Mouse (Mus musculus): Measurements from ENCODE around the gene Fpr3. TPM values are rescaled to one million over a fixed set of nuclear protein-coding genes. Genes with fewer than 3 reads are reported as not detected.

Gene Fpr3
- under 1 TPM in 1 of 2 experiments, not detected in 1; 0.53 TPM for total RNA-seq (2023)

DNA sequence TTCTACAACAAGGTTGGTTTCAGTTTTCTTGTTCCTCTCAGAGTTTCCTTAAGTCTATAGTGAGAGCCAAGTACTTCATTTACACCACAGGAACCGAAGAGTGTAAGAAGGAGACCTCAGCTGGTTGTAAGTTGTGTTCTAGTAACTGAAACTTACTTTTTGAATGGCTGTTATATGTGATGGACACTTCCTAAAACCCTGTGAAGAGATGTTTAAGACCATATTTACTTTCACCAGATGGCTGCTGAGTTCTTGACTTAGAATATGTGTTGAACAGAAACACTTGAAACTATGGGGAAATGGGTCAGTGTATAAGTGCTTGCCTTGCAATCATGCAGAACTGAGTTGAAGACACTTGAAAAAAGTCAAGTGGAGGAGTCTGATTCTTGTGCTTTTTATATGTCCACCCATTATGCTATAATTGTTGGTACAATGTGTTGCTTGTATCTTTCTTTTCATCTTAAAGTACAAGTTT lies at the start of gene Fpr3, which contains the start of gene Fpr2:
Fpr3 (plus strand) TSS at position 79 of the 475 bp plus-strand sequence.
Fpr2 (plus strand) TSS at position 51 of the 475 bp plus-strand sequence.

DNA sequence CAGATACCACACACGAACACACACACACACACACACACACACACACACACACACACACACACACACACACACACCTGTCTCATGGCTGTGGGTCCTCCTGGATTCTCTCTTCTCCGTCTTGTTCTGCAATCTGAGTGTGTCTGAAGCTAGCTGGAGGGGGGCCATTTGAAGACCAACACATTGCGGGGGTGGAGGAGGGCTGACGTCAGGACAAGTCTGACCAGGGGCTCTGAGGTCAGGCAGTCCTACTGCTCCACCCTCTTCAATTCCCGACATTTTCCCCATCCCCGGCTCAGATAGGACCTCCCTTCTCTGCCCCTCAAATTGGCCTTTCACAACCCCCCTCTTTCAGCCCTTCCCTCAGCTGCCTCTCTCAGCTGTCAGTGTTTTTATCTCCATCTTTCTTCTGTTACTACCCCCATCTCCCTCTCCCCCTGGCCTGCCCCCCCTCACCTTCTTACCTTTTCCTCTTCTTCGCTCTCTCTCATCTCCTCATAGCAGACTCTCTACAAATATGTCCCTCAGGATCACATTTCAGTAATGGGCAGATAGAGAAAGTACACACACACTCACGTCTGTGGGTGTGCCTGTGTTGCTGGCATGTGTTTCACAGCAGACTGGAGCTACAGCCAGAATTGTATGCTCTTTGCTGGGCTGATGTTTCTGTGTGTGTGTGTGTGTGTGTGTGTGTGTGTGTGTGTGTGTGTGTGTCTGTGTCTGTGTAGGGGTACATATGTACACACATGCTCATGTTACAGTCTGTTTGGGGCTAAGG lies 32.4 kb upstream of the Fpr3 start, which contains the start of gene Has1:
Has1 (minus strand) TSS at position 142 of the 775 bp plus-strand sequence.

DNA sequence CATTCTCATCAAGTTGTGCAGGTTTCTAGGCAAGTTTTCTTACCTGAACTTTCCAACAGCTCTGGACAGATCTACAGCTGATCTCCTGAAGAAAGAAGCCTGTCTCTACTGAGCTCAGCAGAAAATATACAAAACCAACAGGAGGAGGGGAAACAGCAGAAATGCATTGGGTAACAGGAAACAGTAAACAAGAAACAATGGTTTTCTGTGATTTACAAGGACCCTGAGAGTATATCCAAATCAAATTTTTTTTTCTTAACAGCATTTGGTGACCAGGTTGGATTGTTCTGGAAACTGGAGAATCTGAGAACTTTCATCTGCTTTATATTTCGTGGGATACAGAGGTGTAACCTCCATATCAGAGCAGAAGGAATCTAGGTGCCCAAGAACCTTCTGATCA lies 3.8 kb upstream of the Fpr3 start, which contains the start of gene Fpr1:
Fpr1 (minus strand) TSS at position 101 of the 400 bp plus-strand sequence.

Other genes with a start within 250 kb of the Fpr3 start
- gene Vmn2r90, start 184.1 kb upstream of the Fpr3 start, total RNA-seq (2023): not detected
- gene Spaca6, start 60.7 kb upstream of the Fpr3 start, total RNA-seq (2023): 1 to 10 TPM; 1.5 to 3.3 TPM
- gene Has1, start 32.6 kb upstream of the Fpr3 start, total RNA-seq (2023): not detected
- 100 to 1,000 TPM; 243 to 265 TPM for gene Fpr1, start 3.9 kb upstream of the Fpr3 start, total RNA-seq (2023)
- gene Fpr2, start within 50 bp of the Fpr3 start, total RNA-seq (2023): 100 to 1,000 TPM; 400 to 444 TPM
- gene Fpr-rs4, start 133.9 kb downstream of the Fpr3 start, total RNA-seq (2023): not detected
- gene Vmn2r124, start 161.6 kb downstream of the Fpr3 start, total RNA-seq (2023): not detected
- gene Vmn2r91, start 197.2 kb downstream of the Fpr3 start, total RNA-seq (2023): not detected